Mouse (Mus musculus) liver, adult 2 months (tissue): Measurements from ENCODE around the gene Akr1a1.

ENCODE experiments used
- CTCF ChIP-seq: fragments of 200-500 bp; IDR thresholded peaks from 2 replicates; pipeline ENCODE4 v1.5.1; 2011; ENCODE audit warnings: low read depth, low read length, control low read depth
- POLR2A ChIP-seq: fragments of 200-500 bp; IDR thresholded peaks from 2 replicates; pipeline ENCODE4 v1.6.1; 2011; ENCODE audit warnings: low read length, control low read depth; ENCODE audit not compliant: insufficient read depth; ENCODE audit errors: extremely low read depth

- no peak for TF ChIP-seq CTCF
- TF ChIP-seq POLR2A = no peak
Measured at GRCm38 (mm10) chr4:116659474-116659873, 8.0 kb upstream of the Akr1a1 start.
